Mouse (Mus musculus): ENCODE results near the gene Vmn1r219. TPM values are rescaled to one million over a fixed set of nuclear protein-coding genes. Genes with fewer than 3 reads are reported as not detected.

Vmn1r219 gene
- polyA plus RNA-seq (2015; fragmentation: Nextera tagmentation; extraction: Ambion mirVana), result not detected in 2 replicates

DNA sequence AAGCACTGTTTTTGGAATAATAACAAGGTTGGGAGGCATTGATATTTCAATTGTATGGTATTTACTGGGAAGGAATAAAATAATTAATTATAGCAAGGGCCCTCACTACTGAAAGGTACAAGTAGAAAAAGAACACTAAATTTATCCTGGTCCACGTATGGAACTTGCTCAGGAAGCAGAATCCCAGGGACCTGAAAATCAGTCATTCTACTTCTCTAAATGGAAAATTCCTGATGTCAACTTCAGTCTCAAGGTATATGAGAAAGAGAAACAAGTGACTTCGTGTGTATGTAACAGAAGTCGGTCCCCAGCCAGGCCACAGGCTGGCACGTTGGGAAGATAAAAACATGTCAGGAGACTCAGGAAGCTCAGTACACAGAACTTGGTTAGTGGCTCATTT is at the start of gene Vmn1r219:
Gene Vmn1r219 (plus strand): TSS at position 301 of the 400 bp plus-strand sequence.

DNA sequence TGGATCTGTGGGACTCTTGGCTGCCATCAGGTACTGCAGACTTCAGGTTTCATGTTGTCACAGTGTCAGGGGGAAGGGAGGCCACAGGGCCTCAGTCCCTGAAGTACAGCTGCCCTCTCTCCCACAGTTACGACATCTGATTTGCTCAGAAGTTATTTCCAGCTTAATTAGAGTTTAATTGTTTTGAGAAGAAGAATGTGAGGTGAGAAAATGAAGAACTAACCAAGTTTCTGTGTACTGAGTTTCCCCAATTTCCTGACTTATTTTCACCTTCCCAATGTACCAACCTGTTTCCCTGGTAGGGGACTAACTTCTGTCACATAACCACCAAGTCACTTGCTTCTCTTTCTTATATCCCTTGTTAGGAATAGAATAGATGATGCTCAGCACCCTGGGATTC is 41.0 kb upstream of the Vmn1r219 start, which contains the start of gene Vmn1r217:
Gene Vmn1r217 (minus strand): TSS at position 101 of the 400 bp plus-strand sequence.

DNA sequence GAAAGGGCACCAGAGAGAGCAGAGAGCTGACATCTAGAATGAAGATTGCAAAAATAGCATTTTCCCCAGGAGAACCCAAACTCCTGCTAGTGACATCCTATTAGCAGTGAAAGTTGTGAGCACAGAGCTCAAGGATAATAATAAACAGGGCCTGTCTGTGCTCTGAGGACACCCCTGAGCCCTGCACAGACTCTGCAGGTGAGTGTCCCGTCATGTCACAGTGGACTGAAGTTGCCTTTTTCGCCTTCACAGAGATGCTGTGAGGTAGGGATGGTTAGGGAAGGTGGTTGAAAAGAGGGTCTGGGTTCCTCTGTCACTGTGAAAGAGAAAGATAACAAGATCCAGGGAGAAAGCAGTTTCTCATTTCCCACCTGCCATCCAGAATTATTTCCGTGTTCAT is 26.0 kb upstream of the Vmn1r219 start, which contains the start of gene Vmn1r218:
Gene Vmn1r218 (plus strand): TSS at position 57 of the 400 bp plus-strand sequence.

DNA sequence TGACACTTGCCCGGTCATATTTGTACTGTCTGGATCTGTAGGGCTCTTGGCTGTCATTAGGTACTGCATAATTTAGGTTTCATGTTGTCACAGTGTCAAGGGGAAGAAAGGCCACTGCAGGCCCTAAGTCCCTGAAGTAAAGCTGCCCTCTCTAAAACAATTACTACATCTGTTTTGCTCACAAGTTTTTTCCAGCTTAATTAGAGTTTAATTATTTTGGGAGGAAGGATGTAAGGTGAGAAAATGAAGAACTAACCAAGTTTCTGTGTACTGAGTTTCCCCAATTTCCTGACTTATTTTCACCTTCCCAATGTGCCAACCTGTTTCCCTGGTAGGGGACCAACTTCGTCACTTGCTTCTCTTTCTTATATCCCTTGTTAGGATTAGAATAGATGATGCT is 28.8 kb downstream of the Vmn1r219 start, which contains the start of gene Vmn1r220:
Gene Vmn1r220 (minus strand): TSS at position 101 of the 400 bp plus-strand sequence.

DNA sequence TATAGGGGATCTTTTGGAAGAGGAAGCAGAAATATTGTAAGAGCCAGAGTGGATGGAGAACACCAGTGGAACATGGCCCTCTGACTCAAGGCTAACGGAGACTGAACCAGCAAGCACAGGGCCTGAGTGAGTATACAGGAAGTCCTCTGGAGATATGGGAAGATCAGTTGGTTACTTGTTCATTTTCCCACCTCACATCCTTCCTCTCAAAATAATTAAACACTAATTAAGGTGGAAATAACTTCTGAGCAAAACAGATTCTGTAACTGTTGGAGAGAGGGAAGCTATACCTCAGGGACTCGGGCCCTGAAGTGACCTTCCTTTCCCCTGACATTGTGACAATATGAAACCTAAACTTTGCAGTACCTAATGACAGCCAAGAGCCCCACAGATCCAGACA is 54.7 kb downstream of the Vmn1r219 start, which contains the start of gene Vmn1r221:
Gene Vmn1r221 (plus strand): TSS at position 301 of the 400 bp plus-strand sequence.

Other genes starting within 250 kb of the Vmn1r219 start
- gene Vmn1r213, start 151.7 kb upstream of the Vmn1r219 start, polyA plus RNA-seq (2015; fragmentation: Nextera tagmentation; extraction: Ambion mirVana), result not detected in 2 replicates
- gene Vmn1r214, start 128.9 kb upstream of the Vmn1r219 start, polyA plus RNA-seq (2015; fragmentation: Nextera tagmentation; extraction: Ambion mirVana), result not detected in 2 replicates
- gene Vmn1r215, start 91.3 kb upstream of the Vmn1r219 start, polyA plus RNA-seq (2015; fragmentation: Nextera tagmentation; extraction: Ambion mirVana), result not detected in 2 replicates
- gene Vmn1r217, start 41.1 kb upstream of the Vmn1r219 start, polyA plus RNA-seq (2015; fragmentation: Nextera tagmentation; extraction: Ambion mirVana), result not detected in 2 replicates
- not detected in 2 replicates for gene Vmn1r218, start 26.2 kb upstream of the Vmn1r219 start, polyA plus RNA-seq (2015; fragmentation: Nextera tagmentation; extraction: Ambion mirVana)
- gene Vmn1r220, start 28.7 kb downstream of the Vmn1r219 start, polyA plus RNA-seq (2015; fragmentation: Nextera tagmentation; extraction: Ambion mirVana), result not detected in 2 replicates
- not detected in 2 replicates for gene Vmn1r221, start 54.8 kb downstream of the Vmn1r219 start, polyA plus RNA-seq (2015; fragmentation: Nextera tagmentation; extraction: Ambion mirVana)
- gene Vmn1r222, start 76.6 kb downstream of the Vmn1r219 start, polyA plus RNA-seq (2015; fragmentation: Nextera tagmentation; extraction: Ambion mirVana), result not detected in 2 replicates
- not detected in 2 replicates for gene Vmn1r223, start 87.8 kb downstream of the Vmn1r219 start, polyA plus RNA-seq (2015; fragmentation: Nextera tagmentation; extraction: Ambion mirVana)
- 18.7 and 18.8 TPM in 2 replicates for gene Zfp322a, start 209.9 kb downstream of the Vmn1r219 start, polyA plus RNA-seq (2015; fragmentation: Nextera tagmentation; extraction: Ambion mirVana)